Mouse (Mus musculus): ENCODE data around the gene Gabpa. TPM values are rescaled to one million over a fixed set of nuclear protein-coding genes. Genes with fewer than 3 reads are reported as not detected.

Gabpa gene
- total and polyA plus RNA-seq, 3 experiments, result 10.4 to 42.6 (median 41.3) TPM

DNA sequence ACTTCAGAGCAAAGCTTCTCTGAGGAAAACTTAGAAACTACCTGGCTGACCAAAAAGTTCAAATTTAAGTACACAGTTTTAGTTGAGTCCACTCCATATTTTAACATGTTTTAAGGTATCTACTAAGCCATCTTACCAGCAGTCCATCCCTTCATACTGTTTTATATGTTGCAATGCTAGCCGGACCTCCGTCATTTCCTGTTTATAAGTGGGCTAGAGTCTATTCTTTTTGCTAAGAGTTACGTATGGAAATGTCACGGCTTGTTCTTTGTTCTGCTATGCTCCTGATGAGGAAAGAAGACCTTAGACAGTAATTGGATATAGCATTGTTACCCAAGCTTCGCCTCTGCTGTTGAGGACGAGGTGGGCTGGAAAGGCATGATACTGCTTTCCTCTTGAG is 18.8 kb downstream of the Gabpa start:
- Histone ChIP-seq H3K79me2 (replicated peaks; ENCODE audit: control insufficient read depth, insufficient read depth, low read length) (no peaks in the 10 kb centered on the region), H3K27ac (no peak overlapping the region), H3K4me1 (ENCODE audit: control insufficient read depth, insufficient read depth, low read length) (no peaks in the 10 kb centered on the region), H3K27me3 (ENCODE audit: control insufficient read depth, insufficient read depth, low read length) (no peaks in the 10 kb centered on the region), H3K4me3 (no peak overlapping the region), H3K9ac (ENCODE audit: low read depth, low read length) (no peak overlapping the region), H3K36me3 (ENCODE audit: control insufficient read depth, insufficient read depth, low read length) (peaks cover 2% of the 10 kb centered on the region; the same call in 1 of the 2 replicates)
- 90% methylated on average over 6 of the region's 6 CpGs for WGBS
- TF ChIP-seq POLR2A (IDR thresholded peaks at IDR 0.05; ENCODE audit: insufficient read depth, low read depth, low read length) (no peak), EP300 (IDR thresholded peaks at IDR 0.05; ENCODE audit: insufficient read depth, low read depth, low read length) (no peak), CTCF (IDR thresholded peaks at IDR 0.05) (no peak)
- intact Hi-C loops (cut with DNase I), result no loop called here
- no peak for DNase-seq

DNA sequence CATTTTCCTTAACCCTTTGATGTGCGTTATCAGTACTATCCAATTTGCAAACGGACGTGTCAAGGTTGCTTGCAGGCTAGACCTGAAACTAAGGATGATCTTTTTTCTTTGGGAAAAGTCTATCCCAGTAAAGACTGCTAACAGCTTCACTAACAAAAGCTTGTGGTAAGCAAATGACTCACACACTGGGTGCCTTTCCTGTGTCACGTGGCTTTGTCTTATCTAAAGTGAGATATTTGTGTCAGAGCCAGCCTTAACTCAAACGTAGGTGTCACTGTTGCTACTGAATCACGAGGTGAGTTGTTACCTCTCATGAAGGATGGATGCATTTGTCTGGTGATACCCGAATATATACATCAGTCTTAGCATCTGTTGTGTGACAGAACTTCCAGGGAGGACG is 29.9 kb downstream of the Gabpa start:
- H3K27me3 ChIP-seq (ENCODE audit: control insufficient read depth, insufficient read depth, low read length), result no peaks in the 10 kb centered on the region
- H3K4me3 ChIP-seq, result no peak overlapping the region
- no peak overlapping the region for H3K27ac ChIP-seq
- no peaks in the 10 kb centered on the region for H3K79me2 ChIP-seq (replicated peaks; ENCODE audit: control insufficient read depth, insufficient read depth, low read length)
- intact Hi-C loops (cut with DNase I), result no loop called here
- no peaks in the 10 kb centered on the region; the same call in 1 of the 2 replicates for H3K36me3 ChIP-seq (ENCODE audit: control insufficient read depth, insufficient read depth, low read length)
- no peak for DNase-seq
- H3K9ac ChIP-seq (ENCODE audit: low read depth, low read length), result no peak overlapping the region
- no peaks in the 10 kb centered on the region for H3K4me1 ChIP-seq (ENCODE audit: control insufficient read depth, insufficient read depth, low read length)
- WGBS, result 71% methylated on average over 8 of the region's 8 CpGs
- no peak for TF ChIP-seq EP300 (IDR thresholded peaks at IDR 0.05; ENCODE audit: insufficient read depth, low read depth, low read length)
- no peak for TF ChIP-seq CTCF (IDR thresholded peaks at IDR 0.05)
- no peak for TF ChIP-seq POLR2A (IDR thresholded peaks at IDR 0.05; ENCODE audit: insufficient read depth, low read depth, low read length)

DNA sequence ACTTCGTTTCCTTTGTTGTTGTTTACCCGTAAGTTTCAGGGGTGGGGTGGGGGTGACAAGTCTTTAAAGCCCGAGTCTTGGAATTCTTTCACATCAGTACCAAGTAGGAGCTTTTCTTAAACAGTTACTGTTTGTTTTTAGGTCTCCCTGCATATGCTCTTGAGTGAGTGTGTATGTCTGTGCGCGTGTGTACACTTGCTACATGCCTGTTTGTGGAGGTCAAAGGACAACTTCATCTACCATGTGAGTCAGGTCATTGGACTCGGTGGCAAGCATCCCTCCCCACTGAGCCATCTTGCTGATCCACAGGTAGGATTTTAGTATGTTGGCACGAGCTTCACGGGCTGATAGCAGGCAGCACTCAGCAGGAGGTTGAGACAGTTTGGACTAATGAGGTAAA is 39.1 kb downstream of the Gabpa start:
- no peaks in the 10 kb centered on the region for H3K4me1 ChIP-seq (ENCODE audit: control insufficient read depth, insufficient read depth, low read length)
- H3K79me2 ChIP-seq (replicated peaks; ENCODE audit: control insufficient read depth, insufficient read depth, low read length), result no peaks in the 10 kb centered on the region
- WGBS, result 81% methylated on average over 8 of the region's 8 CpGs
- no peaks in the 10 kb centered on the region for H3K36me3 ChIP-seq (ENCODE audit: control insufficient read depth, insufficient read depth, low read length)
- no peak overlapping the region for H3K9ac ChIP-seq (ENCODE audit: low read depth, low read length)
- no peak overlapping the region for H3K27ac ChIP-seq
- no peak for DNase-seq
- TF ChIP-seq CTCF (IDR thresholded peaks at IDR 0.05) (no peak), POLR2A (IDR thresholded peaks at IDR 0.05; ENCODE audit: insufficient read depth, low read depth, low read length) (no peak), EP300 (IDR thresholded peaks at IDR 0.05; ENCODE audit: insufficient read depth, low read depth, low read length) (no peak)
- intact Hi-C loops (cut with DNase I), result no loop called here
- H3K27me3 ChIP-seq (ENCODE audit: control insufficient read depth, insufficient read depth, low read length), result no peaks in the 10 kb centered on the region
- no peak overlapping the region for H3K4me3 ChIP-seq

DNA sequence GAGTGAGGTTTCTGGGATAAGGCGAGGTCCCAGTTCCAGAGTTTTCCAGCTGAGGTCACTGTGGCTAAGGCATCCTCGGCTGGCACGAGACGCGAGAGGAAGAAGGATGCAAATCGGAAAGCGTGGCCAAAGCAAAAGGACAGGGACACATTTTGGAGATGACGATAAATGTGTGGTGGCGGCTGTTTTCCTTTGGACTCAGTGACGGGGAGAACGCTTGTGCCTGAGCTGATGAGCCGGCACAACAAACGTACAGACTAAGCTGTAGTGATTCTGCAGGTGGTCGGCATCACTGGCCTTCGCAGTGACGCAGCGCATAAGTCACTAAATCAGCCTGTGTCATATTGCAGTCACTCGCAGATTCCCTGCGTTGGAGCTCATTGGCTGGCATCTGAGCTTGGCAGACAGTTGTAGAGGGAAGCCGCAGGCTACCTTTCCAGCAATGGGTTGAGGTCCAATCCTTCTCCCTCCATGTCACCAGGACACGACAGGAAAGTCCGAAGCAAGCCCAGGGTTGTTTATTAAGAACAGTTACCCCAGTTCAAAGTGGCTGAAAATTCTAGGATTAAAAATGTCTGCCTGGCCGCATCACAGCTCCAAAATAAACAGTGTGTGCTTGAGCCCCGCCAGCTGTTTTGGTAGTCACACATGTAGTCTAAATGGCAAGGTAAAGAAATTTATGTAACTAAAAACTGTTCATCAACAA is 40.4 kb downstream of the Gabpa start:
- no peaks in the 10 kb centered on the region for H3K79me2 ChIP-seq (replicated peaks; ENCODE audit: control insufficient read depth, insufficient read depth, low read length)
- H3K4me1 ChIP-seq (ENCODE audit: control insufficient read depth, insufficient read depth, low read length), result no peaks in the 10 kb centered on the region
- intact Hi-C loops (cut with DNase I), result loop anchor here (5.0 kb wide), 1 partner anchor 108 kb away; no protein-coding TSS in a partner anchor
- 67% methylated on average over 24 of the region's 24 CpGs for WGBS
- peak; percentile 17 to 24 for DNase-seq
- peak; percentile 14; the same call in 1 of the 2 replicates for TF ChIP-seq CTCF (IDR thresholded peaks at IDR 0.05)
- no peak for TF ChIP-seq EP300 (IDR thresholded peaks at IDR 0.05; ENCODE audit: insufficient read depth, low read depth, low read length)
- TF ChIP-seq POLR2A (IDR thresholded peaks at IDR 0.05; ENCODE audit: insufficient read depth, low read depth, low read length), result no peak
- H3K36me3 ChIP-seq (ENCODE audit: control insufficient read depth, insufficient read depth, low read length), result no peaks in the 10 kb centered on the region
- no peak overlapping the region for H3K9ac ChIP-seq (ENCODE audit: low read depth, low read length)
- H3K27me3 ChIP-seq (ENCODE audit: control insufficient read depth, insufficient read depth, low read length), result no peaks in the 10 kb centered on the region
- no peak overlapping the region for H3K4me3 ChIP-seq
- no peak overlapping the region for H3K27ac ChIP-seq

DNA sequence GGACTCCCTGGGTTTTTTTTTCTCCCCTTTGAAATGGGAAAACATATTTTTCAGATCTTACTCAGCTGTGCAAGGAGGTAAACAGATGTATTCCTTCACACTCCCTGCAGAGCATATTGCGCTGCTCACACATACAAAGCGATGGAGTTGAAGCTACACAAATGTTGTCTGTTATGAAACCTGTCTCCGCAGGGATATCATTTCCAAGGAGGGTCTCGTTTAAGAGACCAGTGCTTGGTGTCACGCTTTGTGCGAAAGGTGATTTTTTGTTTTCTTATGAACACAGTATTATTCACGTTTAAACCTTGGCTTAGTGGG is 41.0 kb downstream of the Gabpa start:
- no peak overlapping the region for H3K27ac ChIP-seq
- no peaks in the 10 kb centered on the region for H3K36me3 ChIP-seq (ENCODE audit: control insufficient read depth, insufficient read depth, low read length)
- H3K27me3 ChIP-seq (ENCODE audit: control insufficient read depth, insufficient read depth, low read length), result no peaks in the 10 kb centered on the region
- no peaks in the 10 kb centered on the region for H3K4me1 ChIP-seq (ENCODE audit: control insufficient read depth, insufficient read depth, low read length)
- DNase-seq, result no peak
- 77% methylated on average over 7 of the region's 7 CpGs for WGBS
- no peak for TF ChIP-seq CTCF (IDR thresholded peaks at IDR 0.05)
- no peak for TF ChIP-seq POLR2A (IDR thresholded peaks at IDR 0.05; ENCODE audit: insufficient read depth, low read depth, low read length)
- no peak for TF ChIP-seq EP300 (IDR thresholded peaks at IDR 0.05; ENCODE audit: insufficient read depth, low read depth, low read length)
- H3K9ac ChIP-seq (ENCODE audit: low read depth, low read length), result no peak overlapping the region
- no peak overlapping the region for H3K4me3 ChIP-seq
- intact Hi-C loops (cut with DNase I), result loop anchor here (5.0 kb wide), 1 partner anchor 108 kb away; no protein-coding TSS in a partner anchor
- no peaks in the 10 kb centered on the region for H3K79me2 ChIP-seq (replicated peaks; ENCODE audit: control insufficient read depth, insufficient read depth, low read length)

DNA sequence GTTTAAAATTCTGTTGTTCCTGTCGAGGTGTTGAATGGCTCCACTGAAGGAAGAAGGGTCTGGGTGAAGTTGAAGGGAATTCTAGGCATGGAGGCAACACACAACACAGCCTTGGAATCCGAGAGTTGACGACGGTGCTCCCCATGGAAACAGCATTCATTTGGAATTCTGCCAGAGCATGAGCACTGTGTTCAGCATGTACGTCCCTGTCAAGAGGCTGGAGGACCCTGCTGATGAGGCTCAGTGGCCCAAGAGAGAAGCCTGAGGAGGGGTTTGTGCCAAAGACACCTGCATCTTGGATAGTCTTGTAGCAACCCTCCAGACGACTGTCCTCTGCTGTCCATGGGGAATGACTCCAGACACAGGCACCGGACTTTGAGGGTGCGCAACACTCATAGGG is 41.4 kb downstream of the Gabpa start:
- no peaks in the 10 kb centered on the region for H3K4me1 ChIP-seq (ENCODE audit: control insufficient read depth, insufficient read depth, low read length)
- no peaks in the 10 kb centered on the region for H3K27me3 ChIP-seq (ENCODE audit: control insufficient read depth, insufficient read depth, low read length)
- no peak overlapping the region for H3K9ac ChIP-seq (ENCODE audit: low read depth, low read length)
- DNase-seq, result no peak
- WGBS, result 44% methylated on average over 8 of the region's 8 CpGs
- no peak overlapping the region for H3K27ac ChIP-seq
- intact Hi-C loops (cut with DNase I), result loop anchor here (5.0 kb wide), 1 partner anchor 109 kb away; no protein-coding TSS in a partner anchor
- H3K36me3 ChIP-seq (ENCODE audit: control insufficient read depth, insufficient read depth, low read length), result no peaks in the 10 kb centered on the region
- H3K79me2 ChIP-seq (replicated peaks; ENCODE audit: control insufficient read depth, insufficient read depth, low read length), result no peaks in the 10 kb centered on the region
- TF ChIP-seq POLR2A (IDR thresholded peaks at IDR 0.05; ENCODE audit: insufficient read depth, low read depth, low read length), result no peak
- TF ChIP-seq EP300 (IDR thresholded peaks at IDR 0.05; ENCODE audit: insufficient read depth, low read depth, low read length), result no peak
- no peak for TF ChIP-seq CTCF (IDR thresholded peaks at IDR 0.05)
- no peak overlapping the region for H3K4me3 ChIP-seq
